Mouse (Mus musculus) cerebellum, postnatal 36 days (tissue): ENCODE data around the gene Actl10.

Experiments
- DNase-seq, 2 experiments: peaks; one replicate each; pipeline ENCODE4 v3.0.0; 2021 to 2022; ENCODE audit warnings: mixed read lengths in 2 of 2

Actl10 gene

GRCm38 (mm10) chr2:154551476-154551875, at the start of gene Actl10:
TSS of gene Actl10 (plus strand) at chr2:154551776.
- no peak for DNase-seq

GRCm38 (mm10) chr2:154507076-154507475, 44.5 kb upstream of the Actl10 start:
- no peak for DNase-seq

GRCm38 (mm10) chr2:154507566-154508283, 43.9 kb upstream of the Actl10 start:
- peak; percentile 48 to 61 for DNase-seq

GRCm38 (mm10) chr2:154508450-154508849, 43.1 kb upstream of the Actl10 start:
- DNase-seq = no peak

- DNase-seq = no peak
These were observed 41.4 kb upstream of the Actl10 start for GRCm38 (mm10) chr2:154510141-154510540.

GRCm38 (mm10) chr2:154516944-154517343, 34.6 kb upstream of the Actl10 start:
- DNase-seq = no peak

- DNase-seq = no peak
These were observed 34.2 kb upstream of the Actl10 start for GRCm38 (mm10) chr2:154517424-154517823.

GRCm38 (mm10) chr2:154521449-154521848, 30.1 kb upstream of the Actl10 start:
- no peak for DNase-seq

GRCm38 (mm10) chr2:154522334-154522733, 29.2 kb upstream of the Actl10 start:
- DNase-seq = no peak

- no peak for DNase-seq
These were observed 26.3 kb upstream of the Actl10 start for GRCm38 (mm10) chr2:154525285-154525684.

GRCm38 (mm10) chr2:154526531-154526930, 25.0 kb upstream of the Actl10 start:
- DNase-seq = no peak

- DNase-seq = no peak
These were observed 18.7 kb upstream of the Actl10 start for GRCm38 (mm10) chr2:154532888-154533287.

- DNase-seq = no peak
These were observed 16.8 kb upstream of the Actl10 start for GRCm38 (mm10) chr2:154534704-154535270.

GRCm38 (mm10) chr2:154538310-154538709, 13.3 kb upstream of the Actl10 start:
- peak; percentile 36 to 55 for DNase-seq

GRCm38 (mm10) chr2:154538710-154539109, 12.9 kb upstream of the Actl10 start:
- DNase-seq = peak in 1 of 2 experiments; percentile 15

GRCm38 (mm10) chr2:154539720-154540119, 11.9 kb upstream of the Actl10 start:
- DNase-seq = peak; percentile 54 to 65

GRCm38 (mm10) chr2:154541630-154542029, 9.9 kb upstream of the Actl10 start:
- DNase-seq = no peak

- DNase-seq = peak; percentile 97 to 98
These were observed 7.8 kb upstream of the Actl10 start for GRCm38 (mm10) chr2:154543567-154544347.

- DNase-seq = no peak
These were observed 4.9 kb upstream of the Actl10 start, which contains the start of gene 1700003F12Rik for GRCm38 (mm10) chr2:154546711-154547110. TSS of gene 1700003F12Rik (plus strand) at chr2:154547085.

- DNase-seq = no peak
These were observed 2.9 kb upstream of the Actl10 start for GRCm38 (mm10) chr2:154548688-154549087.

GRCm38 (mm10) chr2:154549127-154549885, 2.3 kb upstream of the Actl10 start:
- no peak for DNase-seq

GRCm38 (mm10) chr2:154549886-154550189, 1.7 kb upstream of the Actl10 start:
- DNase-seq = no peak

- DNase-seq = no peak
These were observed 639 bp upstream of the Actl10 start for GRCm38 (mm10) chr2:154550937-154551336.
